Mouse (Mus musculus): ENCODE measurements around the gene Luc7l3.

The Luc7l3 gene

DNA sequence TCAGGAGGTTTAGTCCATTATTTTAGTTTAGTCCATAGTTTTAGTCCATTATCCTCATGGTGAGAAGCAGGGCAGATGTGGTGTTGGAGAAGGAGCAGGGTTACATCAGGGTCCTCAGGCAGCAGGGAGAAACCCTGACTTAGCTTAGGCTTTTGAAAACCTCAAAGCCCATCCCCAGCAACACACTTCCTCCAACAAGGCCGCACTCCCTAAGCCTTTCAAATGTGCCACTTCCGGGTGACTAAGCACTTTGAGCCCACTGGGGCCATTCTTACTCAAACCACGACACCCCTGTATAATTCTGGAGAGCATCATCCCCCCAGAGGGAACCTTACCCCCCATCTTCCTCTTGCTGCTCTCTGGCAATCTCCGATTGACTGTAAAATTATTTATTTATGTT, 62.0 kb downstream of the Luc7l3 start:
- DNase-seq (ENCODE audit: low read depth, low spot score): no peak

DNA sequence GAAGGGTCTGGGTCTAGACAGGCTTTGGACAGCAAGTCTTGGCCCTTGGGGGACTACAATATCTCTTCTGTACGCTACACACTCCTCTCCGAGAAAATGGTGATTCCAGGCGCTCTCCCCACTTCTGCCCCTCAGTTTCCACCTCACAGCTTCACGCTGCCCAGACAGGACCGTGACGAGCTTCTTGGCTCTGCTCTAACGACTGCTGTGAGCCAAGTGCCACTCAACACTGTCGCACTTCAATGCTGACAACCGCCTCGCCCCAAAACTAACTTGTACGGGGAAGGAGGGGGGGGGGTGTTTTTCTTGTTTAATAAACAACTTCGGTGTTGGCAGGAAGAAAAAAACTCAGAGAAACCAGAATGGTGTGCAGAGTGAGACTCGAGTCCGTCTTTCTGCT, 63.8 kb downstream of the Luc7l3 start:
- DNase-seq (ENCODE audit: low read depth, low spot score): no peak

GRCm38 (mm10) chr11:94255733-94256132, 66.1 kb downstream of the Luc7l3 start:
- no peak for DNase-seq (ENCODE audit: low read depth, low spot score)

DNA sequence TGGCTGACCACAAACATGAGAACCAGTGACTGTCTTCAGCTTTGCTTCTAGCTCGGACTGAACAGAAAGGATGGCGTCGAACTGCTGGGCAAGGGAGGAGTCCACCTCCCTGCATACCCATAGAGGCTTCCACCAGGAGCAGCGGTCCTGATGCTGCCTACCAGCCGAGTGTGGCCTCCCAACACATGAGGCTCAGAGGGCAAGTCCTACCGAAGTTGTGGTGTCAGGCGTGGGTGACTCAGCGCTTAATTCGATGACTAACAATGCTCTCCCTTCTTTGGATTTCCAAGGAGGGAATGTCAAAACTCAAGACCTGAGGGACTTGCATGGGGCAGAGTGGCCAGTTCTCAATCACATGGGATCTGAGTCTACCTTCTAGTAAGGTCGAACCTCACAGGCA, 68.1 kb downstream of the Luc7l3 start:
- DNase-seq (ENCODE audit: low read depth, low spot score): no peak

DNA sequence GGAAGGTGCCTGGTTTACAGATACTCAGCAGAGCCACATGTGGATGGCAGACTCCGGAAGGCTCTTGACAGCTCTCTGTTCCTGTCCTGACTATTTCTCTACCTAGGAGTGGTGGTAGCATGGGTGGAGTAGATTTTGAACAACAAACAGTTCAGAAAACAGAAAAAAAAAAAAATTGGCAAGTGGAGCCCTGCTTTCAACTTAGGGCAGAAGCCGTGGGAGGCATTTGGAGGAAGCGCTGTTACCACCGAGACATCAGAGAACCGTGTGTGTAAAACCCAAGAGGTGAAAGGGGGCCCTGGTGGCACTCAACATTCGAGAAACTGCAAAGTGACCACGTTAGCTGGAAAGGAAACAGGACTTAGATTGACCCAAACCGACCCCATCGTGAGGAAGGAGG, 68.6 kb downstream of the Luc7l3 start:
- no peak for DNase-seq (ENCODE audit: low read depth, low spot score)

- DNase-seq (ENCODE audit: low read depth, low spot score): no peak
Measured at GRCm38 (mm10) chr11:94246789-94247061, 75.1 kb downstream of the Luc7l3 start.

- DNase-seq (ENCODE audit: low read depth, low spot score): no peak
Measured at GRCm38 (mm10) chr11:94245955-94246788, 75.6 kb downstream of the Luc7l3 start, which contains the start of gene Wfikkn2. Wfikkn2 (minus strand) TSS chr11:94246005.

DNA sequence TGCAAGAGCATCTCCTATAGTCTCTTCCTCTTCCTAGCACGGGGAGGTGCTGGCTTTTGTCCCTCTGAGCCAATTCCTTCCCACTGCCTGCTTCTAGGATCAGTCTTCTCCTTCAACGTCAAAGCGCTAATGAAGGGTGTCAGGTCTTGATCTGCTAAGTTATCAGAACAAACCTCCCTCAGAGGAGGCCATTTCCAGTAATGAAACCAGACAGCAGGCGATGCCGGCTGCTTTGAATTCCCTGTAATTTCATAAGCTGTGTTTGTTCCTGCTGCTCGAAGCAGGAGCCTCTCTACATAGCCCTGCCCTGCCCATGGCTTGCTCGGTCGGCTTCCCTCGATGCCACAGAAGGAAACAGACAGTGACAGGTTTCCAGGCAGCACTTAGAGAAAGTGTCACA, 77.4 kb downstream of the Luc7l3 start:
- no peak for DNase-seq (ENCODE audit: low read depth, low spot score)

GRCm38 (mm10) chr11:94243422-94244180, 78.2 kb downstream of the Luc7l3 start:
- no peak for DNase-seq (ENCODE audit: low read depth, low spot score)

GRCm38 (mm10) chr11:94242760-94243421, 78.9 kb downstream of the Luc7l3 start:
- no peak for DNase-seq (ENCODE audit: low read depth, low spot score)

DNA sequence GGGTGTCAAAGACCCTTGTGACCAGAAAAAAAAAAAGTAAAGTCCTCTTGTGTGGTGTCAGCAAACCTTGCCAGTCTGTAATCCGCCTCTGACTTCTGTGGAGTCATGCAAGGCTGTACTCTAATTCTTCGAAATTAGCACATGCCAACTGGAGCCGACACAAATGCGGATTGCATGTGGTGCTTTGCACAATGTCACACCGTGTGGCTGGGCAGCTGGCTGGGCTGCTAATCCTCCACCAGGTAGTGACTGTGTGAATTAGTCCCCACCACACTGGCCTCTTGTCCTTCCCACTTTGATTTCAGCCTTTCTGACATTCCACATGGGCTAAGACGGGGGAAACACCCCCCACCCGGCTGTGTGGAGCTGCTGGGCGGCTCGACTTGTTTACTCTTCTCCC, 82.1 kb downstream of the Luc7l3 start:
- no peak for DNase-seq (ENCODE audit: low read depth, low spot score)

DNA sequence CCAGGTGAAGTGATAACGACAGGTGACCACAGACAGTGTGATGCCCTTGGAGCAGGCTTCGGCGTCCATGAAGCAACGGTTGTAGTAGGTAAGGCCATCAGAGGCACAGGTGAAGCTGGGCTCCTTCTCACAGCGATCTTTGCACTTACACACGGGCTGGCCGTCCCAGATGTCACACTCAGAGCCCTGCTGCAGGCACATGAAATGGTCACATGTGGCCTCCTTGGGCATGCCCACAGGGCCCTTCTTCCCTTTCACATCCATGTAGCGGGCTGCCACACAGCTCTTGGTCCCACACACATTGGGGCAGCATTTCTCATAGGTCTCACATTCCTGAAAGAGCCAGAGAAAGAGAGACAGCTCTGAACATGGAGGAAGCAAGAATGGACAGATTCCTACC, 83.0 kb downstream of the Luc7l3 start:
- DNase-seq (ENCODE audit: low read depth, low spot score): no peak

Measured in skeletal muscle tissue, adult 2 months (tissue).